Mouse (Mus musculus) heart, adult 2 months (tissue): Measurements from ENCODE around the gene Lmo7. TPM values are rescaled to one million over a fixed set of nuclear protein-coding genes. Genes with fewer than 3 reads are reported as not detected.

ENCODE experiments used
- DNase-seq, 2 experiments: peaks; one replicate each; pipeline ENCODE4 v3.0.0; 2021
- H3K27ac ChIP-seq: fragments of 200-600 bp; 2 replicates; pipeline ENCODE4 v1.8.1; 2022
- H3K27me3 ChIP-seq: fragments of 200-500 bp; 2 replicates; pipeline ENCODE4 v1.6.1; 2012; ENCODE audit warnings: mild to moderate bottlenecking, low read length, inconsistent platforms, mixed read lengths; ENCODE audit not compliant: control insufficient read depth, insufficient read depth
- H3K36me3 ChIP-seq: fragments of 200-500 bp; 2 replicates; pipeline ENCODE4 v1.6.1; 2012; ENCODE audit warnings: low read length, inconsistent platforms; ENCODE audit not compliant: control insufficient read depth, insufficient read depth
- H3K4me1 ChIP-seq: fragments of 200-500 bp; 2 replicates; pipeline ENCODE4 v1.6.1; 2011; ENCODE audit warnings: low read length; ENCODE audit not compliant: control insufficient read depth, insufficient read depth
- H3K4me3 ChIP-seq: fragments of 200-600 bp; 2 replicates; pipeline ENCODE4 v1.8.1; 2022
- H3K79me2 ChIP-seq: fragments of 200-500 bp; replicated peaks from 2 replicates; pipeline ENCODE4 v1.6.1; 2012; ENCODE audit warnings: mild to moderate bottlenecking, inconsistent platforms, low read length, moderate library complexity, mixed read lengths; ENCODE audit not compliant: control insufficient read depth, insufficient read depth
- H3K9ac ChIP-seq: fragments of 200-500 bp; 2 replicates; pipeline ENCODE4 v1.6.1; 2012; ENCODE audit warnings: low read depth, mild to moderate bottlenecking, control low read depth, inconsistent platforms, low read length, mixed read lengths
- CTCF ChIP-seq: fragments of 200-600 bp; IDR thresholded peaks from 2 replicates; pipeline ENCODE4 v1.8.1; 2022; ENCODE audit warnings: antibody characterized with exemption, mild to moderate bottlenecking, moderate library complexity
- EP300 ChIP-seq: fragments of 200-500 bp; IDR thresholded peaks from 2 replicates; pipeline ENCODE4 v1.6.1; 2011; ENCODE audit warnings: low read depth, low read length, control low read depth; ENCODE audit not compliant: insufficient read depth
- POLR2A ChIP-seq: fragments of 200-500 bp; IDR thresholded peaks from 2 replicates; pipeline ENCODE4 v1.6.1; 2011; ENCODE audit warnings: mild to moderate bottlenecking, low read depth, low read length, control low read depth; ENCODE audit not compliant: insufficient read depth
- WGBS: fragments of 180-500 bp; shearing (Covaris S2); methylation state at CpG from one replicate; pipeline ENCODE4 v1.1.7; 2018; 5-methylcytosine and 5-hydroxymethylcytosine counted together
- intact Hi-C: fragments of 180-260 bp; cut with DNase I; formaldehyde crosslinking; loops from one replicate; pipeline ENCODE4 v1.15.1; 2025
- polyA plus RNA-seq: library from polyadenylated mRNA; depleted of rRNA; stranded (reverse); fragments of >200 nt; gene quantifications from 2 replicates; pipeline ENCODE4 v1.2.3, GENCODE M21; 2012
- total RNA-seq, 2 experiments: library from RNA; stranded (reverse); gene quantifications; 2 replicates each; pipeline ENCODE4 v1.2.3; 2021

The Lmo7 gene
- total and polyA plus RNA-seq, 3 experiments = 165 to 412 (median 336) TPM

GRCm38 (mm10) chr14:101891903-101892448 is 162.2 kb downstream of the Lmo7 start:
- 0 out of 2 replicates have a peak, but pooled peaks cover 1% of the 10 kb centered on the region for H3K79me2 ChIP-seq
- peaks cover 4% of the 10 kb centered on the region; the same call in 1 of the 2 replicates for H3K4me1 ChIP-seq
- H3K27me3 ChIP-seq = no peaks in the 10 kb centered on the region
- DNase-seq = no peak
- H3K9ac ChIP-seq = no peak overlapping the region
- H3K4me3 ChIP-seq = no peak overlapping the region
- peaks cover 45% of the 10 kb centered on the region for H3K36me3 ChIP-seq
- H3K27ac ChIP-seq = no peak overlapping the region
- TF ChIP-seq CTCF (no peak), POLR2A (no peak), EP300 (no peak)
- intact Hi-C loops = loop anchor here (2.0 kb wide), 1 partner anchor 13 kb away; no protein-coding TSS in a partner anchor
- WGBS = 57% methylated on average over 10 of the region's 10 CpGs

DNA sequence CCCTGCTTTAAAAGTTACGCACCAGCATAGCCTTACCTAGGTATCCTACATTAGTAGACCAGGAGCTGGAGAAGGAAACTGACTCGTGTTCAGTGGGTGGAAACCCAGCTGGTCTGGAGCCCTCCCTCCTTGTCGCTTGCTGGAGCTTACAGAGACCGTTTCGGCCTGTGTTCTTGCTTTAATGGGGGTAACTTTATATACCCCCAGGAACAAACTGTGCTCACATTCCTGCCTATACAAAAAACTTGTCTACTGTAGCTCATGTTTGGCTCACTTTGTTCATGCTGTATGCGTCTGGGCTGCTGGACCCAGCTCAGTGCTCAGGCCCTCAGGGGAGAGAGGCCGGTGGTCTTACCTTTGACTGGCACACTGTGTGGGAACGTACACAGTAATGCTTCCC is 162.7 kb downstream of the Lmo7 start:
- no peak overlapping the region for H3K4me3 ChIP-seq

GRCm38 (mm10) chr14:101893215-101893614 is 163.5 kb downstream of the Lmo7 start:
- TF ChIP-seq EP300 (no peak), CTCF (no peak), POLR2A (no peak)
- Histone ChIP-seq H3K4me3 (no peak overlapping the region), H3K27ac (no peak overlapping the region), H3K4me1 (peaks cover 4% of the 10 kb centered on the region; the same call in 1 of the 2 replicates), H3K79me2 (0 out of 2 replicates have a peak, but pooled peaks cover 1% of the 10 kb centered on the region), H3K27me3 (no peaks in the 10 kb centered on the region), H3K36me3 (peaks cover 57% of the 10 kb centered on the region), H3K9ac (no peak overlapping the region)
- intact Hi-C loops = no loop called here
- 59% methylated on average over 6 of the region's 6 CpGs for WGBS
- no peak for DNase-seq

More for the DNA sequence above, 162.7 kb downstream of the Lmo7 start:
- Histone ChIP-seq H3K27ac (no peak overlapping the region), H3K27me3 (no peaks in the 10 kb centered on the region), H3K36me3 (peaks cover 50% of the 10 kb centered on the region), H3K9ac (no peak overlapping the region), H3K4me1 (peaks cover 4% of the 10 kb centered on the region; the same call in 1 of the 2 replicates), H3K79me2 (0 out of 2 replicates have a peak, but pooled peaks cover 1% of the 10 kb centered on the region)
- DNase-seq = no peak
- no peak for TF ChIP-seq POLR2A
- no peak for TF ChIP-seq EP300
- no peak for TF ChIP-seq CTCF
- intact Hi-C loops = no loop called here
- 66% methylated on average over 8 of the region's 8 CpGs for WGBS

- 71% methylated on average over 6 of the region's 6 CpGs for WGBS
- H3K27ac ChIP-seq = no peak overlapping the region; the same call in 1 of the 2 replicates
- TF ChIP-seq EP300 = no peak
- TF ChIP-seq POLR2A = no peak
- no peak for TF ChIP-seq CTCF
Measured at GRCm38 (mm10) chr14:101898250-101898649, 168.5 kb downstream of the Lmo7 start.

DNA sequence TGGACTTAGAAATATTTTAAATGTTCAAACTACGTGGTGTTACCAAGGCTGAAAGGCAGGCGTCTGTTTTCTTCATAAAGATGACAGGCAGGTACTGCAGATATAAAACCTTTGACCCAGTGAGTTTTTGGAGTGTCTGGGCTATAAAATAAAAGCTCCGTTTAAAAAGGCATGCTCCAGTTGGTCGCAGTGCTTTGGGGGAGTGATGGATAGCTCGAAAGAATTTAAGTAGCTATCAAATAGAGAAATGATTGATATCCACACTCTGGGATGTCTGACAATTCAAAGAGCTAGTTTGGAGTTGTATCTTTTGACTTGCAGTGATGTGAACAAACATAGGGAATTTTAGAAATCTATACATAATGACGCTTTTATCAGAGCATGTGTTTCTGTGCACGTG is 171.7 kb downstream of the Lmo7 start:
- H3K4me1 ChIP-seq = peaks cover 5% of the 10 kb centered on the region
- H3K36me3 ChIP-seq = peaks cover 71% of the 10 kb centered on the region
- no peak overlapping the region for H3K9ac ChIP-seq
- H3K27ac ChIP-seq = no peak overlapping the region; the same call in 1 of the 2 replicates
- DNase-seq = no peak
- no peak overlapping the region for H3K4me3 ChIP-seq
- WGBS = 50% methylated on average over 7 of the region's 7 CpGs
- H3K27me3 ChIP-seq = no peaks in the 10 kb centered on the region
- intact Hi-C loops = loop anchor here (5.0 kb wide), 1 partner anchor 119 kb away; no protein-coding TSS in a partner anchor
- H3K79me2 ChIP-seq = no peaks in the 10 kb centered on the region; the same call in 1 of the 2 replicates
- TF ChIP-seq CTCF = no peak
- TF ChIP-seq POLR2A = no peak
- no peak for TF ChIP-seq EP300

More at GRCm38 (mm10) chr14:101898250-101898649, 168.5 kb downstream of the Lmo7 start:
- intact Hi-C loops = no loop called here
- no peak for DNase-seq
- Histone ChIP-seq H3K36me3 (peaks cover 68% of the 10 kb centered on the region), H3K27me3 (no peaks in the 10 kb centered on the region), H3K9ac (no peak overlapping the region), H3K79me2 (0 out of 2 replicates have a peak, but pooled peaks cover 1% of the 10 kb centered on the region), H3K4me3 (no peak overlapping the region), H3K4me1 (peaks cover 3% of the 10 kb centered on the region; the same call in 1 of the 2 replicates)

DNA sequence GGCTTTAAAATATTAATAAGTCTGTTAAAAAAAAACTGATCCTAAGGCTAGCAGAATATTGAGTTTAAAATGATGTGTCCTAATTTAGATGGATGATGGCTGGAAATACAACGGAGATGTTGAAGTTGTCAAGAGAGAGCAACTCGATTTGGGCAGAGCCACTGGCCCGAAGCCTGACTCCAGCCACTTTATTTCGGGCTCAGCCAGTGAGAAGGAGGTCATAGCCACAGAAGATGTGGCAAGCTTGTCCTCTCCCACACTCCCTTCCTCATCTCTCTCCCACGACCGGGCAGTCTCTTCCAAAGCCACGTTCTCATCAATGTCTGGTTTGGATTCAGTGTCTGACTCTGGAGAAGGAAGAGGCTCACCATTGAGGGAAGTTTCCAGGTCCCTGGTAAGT is 172.2 kb downstream of the Lmo7 start:
- Histone ChIP-seq H3K4me1 (peaks cover 5% of the 10 kb centered on the region), H3K27ac (peak overlapping the region; percentile 20; the same call in 1 of the 2 replicates)
- peak in 1 of 2 experiments; percentile 35 for DNase-seq

More for the DNA sequence above, 172.2 kb downstream of the Lmo7 start:
- WGBS = 54% methylated on average over 7 of the region's 7 CpGs
- Histone ChIP-seq H3K4me3 (no peak overlapping the region), H3K79me2 (no peaks in the 10 kb centered on the region; the same call in 1 of the 2 replicates), H3K36me3 (peaks cover 70% of the 10 kb centered on the region), H3K9ac (no peak overlapping the region), H3K27me3 (no peaks in the 10 kb centered on the region)
- TF ChIP-seq EP300 (no peak), POLR2A (no peak), CTCF (no peak)
- intact Hi-C loops = loop anchor here (5.0 kb wide), 1 partner anchor 120 kb away; no protein-coding TSS in a partner anchor
